Mouse (Mus musculus) E14TG2a.4 (cell line): ENCODE results near the gene Farp1.

ENCODE experiments used
- CTCF ChIP-seq: conservative IDR thresholded peaks from 2 replicates; pipeline ENCODE4 v1.5.1; 2014; ENCODE audit warnings: low read length
- NANOG ChIP-seq: IDR thresholded peaks from 2 replicates; pipeline ENCODE4 v1.6.1; 2014; ENCODE audit warnings: borderline replicate concordance, low read length, mixed read lengths
- POU5F1 ChIP-seq: IDR thresholded peaks from 2 replicates; pipeline ENCODE4 v1.6.1; 2014; ENCODE audit warnings: low read length, borderline replicate concordance

DNA sequence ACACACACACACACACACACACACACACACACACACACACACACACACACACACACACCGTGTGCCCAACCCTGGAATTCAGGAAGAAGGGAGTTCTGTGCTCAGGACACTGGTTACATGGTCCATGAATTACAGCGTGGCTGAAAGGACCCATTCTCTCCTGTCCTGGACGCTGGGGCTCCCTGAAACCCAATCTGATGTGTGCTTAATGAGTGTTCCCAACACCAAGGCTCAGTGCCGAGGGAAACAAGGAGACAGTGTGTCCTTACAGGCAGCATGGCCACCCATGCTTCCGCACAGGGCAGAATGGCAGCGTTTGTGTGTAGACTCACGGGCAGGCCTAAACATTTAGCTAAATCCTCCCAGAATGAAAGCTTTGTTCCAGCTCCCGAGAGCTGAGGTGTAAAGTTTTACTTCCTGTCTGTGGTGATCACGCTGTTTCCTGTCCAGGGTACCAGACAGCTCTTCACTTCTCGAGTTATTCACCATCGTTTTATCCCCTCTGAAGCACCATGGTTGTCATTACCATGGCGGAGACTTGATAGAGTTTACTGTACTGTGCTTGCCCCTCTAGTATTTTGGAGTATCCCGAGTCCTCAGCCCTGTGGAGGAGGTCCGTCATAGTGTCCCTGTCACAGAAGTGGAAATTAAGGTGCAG, 164.0 kb downstream of the Farp1 start:
- TF ChIP-seq CTCF (no peak), POU5F1 (no peak), NANOG (no peak)
